10 mouse cellular contexts compared by ENCODE assay signal in the genomic region with DNA sequence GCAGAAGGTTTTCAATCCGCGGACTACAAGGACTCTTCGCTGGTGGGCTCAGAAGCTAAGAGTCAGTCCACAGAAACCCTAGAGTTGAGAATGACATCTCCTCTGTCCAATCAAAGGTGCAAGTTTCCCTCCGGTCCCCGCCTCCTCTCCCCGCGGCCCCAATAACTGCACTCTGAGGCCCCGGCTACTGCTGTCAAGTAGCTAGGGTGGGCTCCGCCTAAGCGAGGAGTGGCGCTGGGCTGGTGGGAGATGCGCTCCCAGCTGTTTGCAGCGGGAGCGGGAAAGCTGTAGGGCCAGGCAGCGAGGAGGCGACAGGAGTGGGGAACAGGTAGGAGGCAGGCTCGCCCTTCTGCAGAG. TPM values are rescaled to one million over a fixed set of nuclear protein-coding genes. Genes with fewer than 3 reads are reported as not detected.
DNase-seq lines count a peak whose midpoint lies in the region; ATAC-seq lines count a peak whose summit lies in the region.
"Had no signal": no experiment of that assay in that cellular context is flagged by ENCODE, and none has a peak within 500 bp of the region (broad histone marks: within the 10 kb centered on the region; RNA-seq: fewer than 3 reads in every experiment).

A gene (plus strand): TSS at position 170 of the 357 bp plus-strand sequence.

- DNase-seq in heart, adult 11 months = no peak
- DNase-seq in embryo, embryonic 11 days = peak; percentile 90
- DNase-seq in kidney, postnatal 25 days = peak; percentile 23 to 43
- DNase-seq in liver = peak; percentile 43
- DNase-seq in ovary, postnatal 14 days (ENCODE audit: low spot score) = peak; percentile 39
- peak; percentile 35 to 63 for DNase-seq in urinary bladder, postnatal 4 days (ENCODE audit: low spot score in 2 of 2)

- peak; percentile 86 for ATAC-seq in heart, embryonic 11.5 days (replicated peaks; ENCODE audit: insufficient number of reproducible peaks, low FRiP score, low TSS enrichment)
- peak; percentile 86 for ATAC-seq in heart, embryonic 15.5 days (replicated peaks; ENCODE audit: insufficient number of reproducible peaks, insufficient read depth, low FRiP score, low read depth)

- peak within 1 kb of the TSS; percentile 56 for H3K9ac ChIP-seq in heart, embryonic 11.5 days (ENCODE audit: low read depth, low read length)
- peak within 1 kb of the TSS; percentile 43 for H3K9ac ChIP-seq in heart, embryonic 15.5 days

- H3K4me1 ChIP-seq in heart, embryonic 11.5 days (ENCODE audit: control insufficient read depth, insufficient read depth, low read length) = no peaks in the 10 kb centered on the region; the same call in 1 of the 2 replicates
- peaks cover 17% of the 10 kb centered on the region for H3K4me1 ChIP-seq in heart, embryonic 15.5 days (replicated peaks)

- peaks cover 12% of the 10 kb centered on the region for H3K27me3 ChIP-seq in heart, embryonic 11.5 days (ENCODE audit: control insufficient read depth, insufficient read depth, low read length)
- peaks cover 31% of the 10 kb centered on the region for H3K27me3 ChIP-seq in heart, embryonic 15.5 days

- H3K4me3 ChIP-seq in heart, embryonic 11.5 days (ENCODE audit: low read depth, low read length) = peak within 1 kb of the TSS; percentile 59
- H3K4me3 ChIP-seq in heart, embryonic 15.5 days = peak within 1 kb of the TSS; percentile 58
- H3K4me3 ChIP-seq: heart, adult 2 months had no signal

- no peaks in the 10 kb centered on the region for H3K36me3 ChIP-seq in heart, embryonic 11.5 days (ENCODE audit: control insufficient read depth, insufficient read depth, low read length)
- H3K36me3 ChIP-seq in heart, embryonic 15.5 days = no peaks in the 10 kb centered on the region

- 1% methylated on average over 17 of the region's 17 CpGs for WGBS in heart, embryonic 11.5 days (ENCODE audit: insufficient replicate concordance)
- under 1% methylated on average over 17 of the region's 17 CpGs for WGBS in heart, embryonic 15.5 days

- H3K27ac ChIP-seq in heart, embryonic 11.5 days (ENCODE audit: low read depth, low read length) = no peak within 1 kb of the TSS
- no peak within 1 kb of the TSS for H3K27ac ChIP-seq in heart, embryonic 15.5 days
- H3K27ac ChIP-seq: heart, adult 2 months had no signal

- H3K9me3 ChIP-seq in heart, embryonic 11.5 days (replicated peaks; ENCODE audit: control insufficient read depth, low read length) = no peaks in the 10 kb centered on the region
- H3K9me3 ChIP-seq in heart, embryonic 15.5 days (replicated peaks) = no peaks in the 10 kb centered on the region

- H3K4me2 ChIP-seq in heart, embryonic 11.5 days = peak within 1 kb of the TSS; percentile 99
- H3K4me2 ChIP-seq in heart, embryonic 15.5 days = peak within 1 kb of the TSS; percentile 97

RNA-seq across cellular contexts. Expression of the gene that starts here (rescaled TPM):
- polyA plus RNA-seq in heart, embryonic 11.5 days (2014; fragmentation: Nextera tagmentation; extraction: Ambion mirVana) = 0.30 and 0.76 TPM in 2 replicates
- 0.25 and 0.55 TPM in 2 replicates for polyA plus RNA-seq in heart, embryonic 15.5 days (2015; fragmentation: Nextera tagmentation; extraction: Ambion mirVana)
- polyA plus RNA-seq: C2C12 had no signal

Comparison
In these comparisons a context has a peak if more than half of its experiments do, and no peak if none do; other contexts are left out.
1. Peak in ATAC-seq, H3K4me3 ChIP-seq, H3K9ac ChIP-seq and H3K4me2 ChIP-seq in heart, embryonic 11.5 days; RNA of the gene not detected or under 1 TPM.
2. Peak in ATAC-seq, H3K4me3 ChIP-seq, H3K9ac ChIP-seq and H3K4me2 ChIP-seq in heart, embryonic 15.5 days; RNA of the gene not detected or under 1 TPM.